Mouse (Mus musculus): Measurements from ENCODE around the gene Nol12.

- TF ChIP-seq POLR2A (IDR thresholded peaks at IDR 0.05; ENCODE audit: borderline replicate concordance, extremely low read depth, low read depth, low read length) (no peak), CTCF (IDR thresholded peaks at IDR 0.05; ENCODE audit: insufficient read depth, low read length) (no peak)
These were observed 53.8 kb downstream of the Nol12 start for GRCm38 (mm10) chr15:78988499-78988971.

Measured in lung, adult 2 months (tissue).